Mouse (Mus musculus) CD8-positive naive resting alpha-beta T cell, adult 2 months (primary cell): ENCODE data around the gene Pi4k2b.
"Not testable (repeated sequence)": the region's sequence is repeated elsewhere in the genome, so short reads cannot be mapped to it uniquely, and the experiment has no call there.

Experiments used
- DNase-seq, 2 experiments: peaks; one replicate each; pipeline ENCODE4 v3.0.0; 2022; ENCODE audit warnings: low read depth in 2 of 2, low spot score in 2 of 2

Gene Pi4k2b

GRCm38 (mm10) chr5:52741391-52742111 is at the start of gene Pi4k2b:
Gene Pi4k2b, plus strand, starts transcription at chr5:52741574.
- peak; percentile 61 to 64 for DNase-seq

GRCm38 (mm10) chr5:52697291-52697690 is 44.1 kb upstream of the Pi4k2b start:
- no peak for DNase-seq

GRCm38 (mm10) chr5:52697882-52698440 is 43.4 kb upstream of the Pi4k2b start:
- not testable (repeated sequence) for DNase-seq

GRCm38 (mm10) chr5:52704562-52704961 is 36.8 kb upstream of the Pi4k2b start:
- DNase-seq = no peak

- no peak for DNase-seq
Observed at GRCm38 (mm10) chr5:52712704-52713103, 28.7 kb upstream of the Pi4k2b start.

- no peak for DNase-seq
Observed at GRCm38 (mm10) chr5:52716742-52717448, 24.5 kb upstream of the Pi4k2b start.

GRCm38 (mm10) chr5:52721003-52721402 is 20.4 kb upstream of the Pi4k2b start:
- DNase-seq = no peak

- no peak for DNase-seq
Observed at GRCm38 (mm10) chr5:52727747-52728146, 13.6 kb upstream of the Pi4k2b start.

GRCm38 (mm10) chr5:52732811-52733210 is 8.6 kb upstream of the Pi4k2b start:
- DNase-seq = no peak

GRCm38 (mm10) chr5:52736046-52736445 is 5.3 kb upstream of the Pi4k2b start:
- no peak for DNase-seq

GRCm38 (mm10) chr5:52742112-52742813 is 889 bp downstream of the Pi4k2b start:
- DNase-seq = peak; percentile 20 to 47

GRCm38 (mm10) chr5:52743231-52743630 is 1.9 kb downstream of the Pi4k2b start:
- DNase-seq = no peak

- DNase-seq = no peak
Observed at GRCm38 (mm10) chr5:52746920-52747319, 5.5 kb downstream of the Pi4k2b start.

GRCm38 (mm10) chr5:52748732-52749131 is 7.4 kb downstream of the Pi4k2b start:
- DNase-seq = no peak

GRCm38 (mm10) chr5:52753146-52753545 is 11.8 kb downstream of the Pi4k2b start:
- DNase-seq = no peak

GRCm38 (mm10) chr5:52754196-52754595 is 12.8 kb downstream of the Pi4k2b start:
- DNase-seq = no peak

GRCm38 (mm10) chr5:52755337-52755736 is 14.0 kb downstream of the Pi4k2b start:
- no peak for DNase-seq

GRCm38 (mm10) chr5:52755989-52756388 is 14.6 kb downstream of the Pi4k2b start:
- no peak for DNase-seq

- DNase-seq = no peak
Observed at GRCm38 (mm10) chr5:52762586-52762985, 21.2 kb downstream of the Pi4k2b start.

- no peak for DNase-seq
Observed at GRCm38 (mm10) chr5:52774267-52774666, 32.9 kb downstream of the Pi4k2b start.

- DNase-seq = no peak
Observed at GRCm38 (mm10) chr5:52775237-52775636, 33.9 kb downstream of the Pi4k2b start, which contains the start of gene Zcchc4. Gene Zcchc4, plus strand, starts transcription at chr5:52775409.
